Mouse (Mus musculus) embryonic facial prominence, embryonic 13.5 days (tissue): ENCODE measurements around the gene Dnase2a. TPM values are rescaled to one million over a fixed set of nuclear protein-coding genes. Genes with fewer than 3 reads are reported as not detected.

Experiments used
- ATAC-seq: fragments of 200-750 bp; cut with Nextera tagmentation; 2 replicates; pipeline ENCODE4 v1.8.0; 2017; ENCODE audit warnings: low read depth; ENCODE audit not compliant: insufficient number of reproducible peaks, insufficient read depth, low FRiP score, low TSS enrichment
- H3K27ac ChIP-seq: fragments of 300-500 bp; sonication (generic); 2 replicates; pipeline ENCODE4 v1.5.1; 2015; ENCODE audit warnings: moderate library complexity, mild to moderate bottlenecking, inconsistent platforms
- H3K27me3 ChIP-seq: fragments of 300-500 bp; sonication (generic); 2 replicates; pipeline ENCODE4 v1.6.1; 2015; ENCODE audit warnings: mild to moderate bottlenecking, inconsistent platforms
- H3K36me3 ChIP-seq: fragments of 300-500 bp; sonication (generic); 2 replicates; pipeline ENCODE4 v1.6.1; 2015; ENCODE audit warnings: mild to moderate bottlenecking, inconsistent platforms
- H3K4me1 ChIP-seq: fragments of 300-500 bp; sonication (generic); 2 replicates; pipeline ENCODE4 v1.6.1; 2015; ENCODE audit warnings: inconsistent platforms
- H3K4me2 ChIP-seq: fragments of 300-500 bp; sonication (generic); 2 replicates; pipeline ENCODE4 v1.6.1; 2015; ENCODE audit warnings: moderate library complexity, mild to moderate bottlenecking, inconsistent platforms
- H3K4me3 ChIP-seq: fragments of 300-500 bp; sonication (generic); 2 replicates; pipeline ENCODE4 v1.5.1; 2015; ENCODE audit warnings: mild to moderate bottlenecking, inconsistent platforms
- H3K9ac ChIP-seq: fragments of 300-500 bp; sonication (generic); 2 replicates; pipeline ENCODE4 v1.6.1; 2015; ENCODE audit warnings: mild to moderate bottlenecking, inconsistent platforms
- H3K9me3 ChIP-seq: fragments of 300-500 bp; sonication (generic); 2 replicates; pipeline ENCODE4 v1.6.1; 2016; ENCODE audit warnings: inconsistent platforms
- whole genome bisulfite sequencing: fragments of 180-500 bp; shearing (Covaris S2); methylation state at CpG from one replicate; pipeline ENCODE4 v1.1.7; 2015; ENCODE audit warnings: mixed read lengths; 5-methylcytosine and 5-hydroxymethylcytosine counted together
- polyA plus RNA-seq: library from polyadenylated mRNA; unstranded; fragments of >200 nt; fragmentation: Nextera tagmentation; extraction: Ambion mirVana; gene quantifications from 2 replicates; pipeline ENCODE4 v1.2.1, GENCODE M21; 2015

Dnase2a gene
- polyA plus RNA-seq, 1 experiment from 2014 or later: 15.9 TPM

- Histone ChIP-seq H3K4me3 (peak overlapping the region; percentile 57), H3K9ac (peak overlapping the region; percentile 74), H3K27me3 (peaks cover 48% of the 10 kb centered on the region), H3K4me1 (peaks cover 29% of the 10 kb centered on the region), H3K9me3 (no peaks in the 10 kb centered on the region), H3K4me2 (peak overlapping the region; percentile 82), H3K27ac (no peak overlapping the region), H3K36me3 (peaks cover 4% of the 10 kb centered on the region; the same call in 1 of the 2 replicates)
- 49% methylated on average over 20 of the region's 20 CpGs for WGBS
- no peak for ATAC-seq
Observed at GRCm38 (mm10) chr8:84909162-84909767, 905 bp downstream of the Dnase2a start.

GRCm38 (mm10) chr8:84909949-84910348 is 1.6 kb downstream of the Dnase2a start:
- ATAC-seq: no peak
- H3K4me2 ChIP-seq: peak overlapping the region; percentile 82
- H3K27ac ChIP-seq: no peak overlapping the region
- H3K9me3 ChIP-seq: no peaks in the 10 kb centered on the region
- no peak overlapping the region; the same call in 1 of the 2 replicates for H3K4me3 ChIP-seq
- H3K36me3 ChIP-seq: peaks cover 4% of the 10 kb centered on the region; the same call in 1 of the 2 replicates
- 42% methylated on average over 5 of the region's 5 CpGs for WGBS
- H3K4me1 ChIP-seq: peaks cover 29% of the 10 kb centered on the region
- peaks cover 52% of the 10 kb centered on the region for H3K27me3 ChIP-seq
- no peak overlapping the region for H3K9ac ChIP-seq

- Histone ChIP-seq H3K9ac (no peak overlapping the region), H3K4me3 (no peak overlapping the region), H3K9me3 (no peaks in the 10 kb centered on the region), H3K4me1 (peaks cover 29% of the 10 kb centered on the region), H3K27me3 (peaks cover 56% of the 10 kb centered on the region), H3K4me2 (no peak overlapping the region), H3K36me3 (peaks cover 4% of the 10 kb centered on the region; the same call in 1 of the 2 replicates), H3K27ac (no peak overlapping the region)
- no peak for ATAC-seq
- WGBS: 83% methylated on average over 6 of the region's 6 CpGs
Observed at GRCm38 (mm10) chr8:84910551-84910950, 2.2 kb downstream of the Dnase2a start.

GRCm38 (mm10) chr8:84911854-84912253 is 3.5 kb downstream of the Dnase2a start:
- Histone ChIP-seq H3K27ac (no peak overlapping the region), H3K4me3 (no peak overlapping the region), H3K36me3 (peaks cover 4% of the 10 kb centered on the region; the same call in 1 of the 2 replicates), H3K27me3 (peaks cover 68% of the 10 kb centered on the region), H3K4me1 (peaks cover 29% of the 10 kb centered on the region), H3K4me2 (peak overlapping the region; percentile 74; the same call in 1 of the 2 replicates), H3K9me3 (no peaks in the 10 kb centered on the region), H3K9ac (no peak overlapping the region)
- ATAC-seq: no peak
- WGBS: 86% methylated on average over 9 of the region's 9 CpGs

GRCm38 (mm10) chr8:84912391-84912790 is 4.0 kb downstream of the Dnase2a start:
- peaks cover 4% of the 10 kb centered on the region; the same call in 1 of the 2 replicates for H3K36me3 ChIP-seq
- H3K4me3 ChIP-seq: peak overlapping the region; percentile 47
- ATAC-seq: no peak
- H3K9me3 ChIP-seq: no peaks in the 10 kb centered on the region
- peak overlapping the region; percentile 74 for H3K4me2 ChIP-seq
- WGBS: 19% methylated on average over 27 of the region's 27 CpGs
- peaks cover 29% of the 10 kb centered on the region for H3K4me1 ChIP-seq
- peaks cover 72% of the 10 kb centered on the region for H3K27me3 ChIP-seq
- peak overlapping the region; percentile 64 for H3K9ac ChIP-seq
- H3K27ac ChIP-seq: no peak overlapping the region

GRCm38 (mm10) chr8:84912895-84913501 is 4.6 kb downstream of the Dnase2a start:
- ATAC-seq: no peak

GRCm38 (mm10) chr8:84913502-84913900 is 5.1 kb downstream of the Dnase2a start:
- 17% methylated on average over 9 of the region's 9 CpGs for WGBS
- Histone ChIP-seq H3K9ac (peak overlapping the region; percentile 64), H3K27me3 (peaks cover 83% of the 10 kb centered on the region)

More at GRCm38 (mm10) chr8:84912895-84913501, 4.6 kb downstream of the Dnase2a start:
- Histone ChIP-seq H3K4me3 (peak overlapping the region; percentile 47), H3K27ac (no peak overlapping the region), H3K27me3 (peaks cover 78% of the 10 kb centered on the region), H3K9ac (peak overlapping the region; percentile 64), H3K9me3 (no peaks in the 10 kb centered on the region), H3K4me1 (peaks cover 29% of the 10 kb centered on the region), H3K4me2 (peak overlapping the region; percentile 74), H3K36me3 (peaks cover 4% of the 10 kb centered on the region; the same call in 1 of the 2 replicates)
- 2% methylated on average over 55 of the region's 55 CpGs for WGBS

GRCm38 (mm10) chr8:84913960-84914359 is 5.6 kb downstream of the Dnase2a start:
- H3K4me2 ChIP-seq: peak overlapping the region; percentile 74
- ATAC-seq: no peak
- peaks cover 88% of the 10 kb centered on the region for H3K27me3 ChIP-seq
- H3K9ac ChIP-seq: no peak overlapping the region
- WGBS: 39% methylated on average over 4 of the region's 4 CpGs
- no peak overlapping the region for H3K4me3 ChIP-seq
- no peaks in the 10 kb centered on the region for H3K9me3 ChIP-seq
- H3K36me3 ChIP-seq: peaks cover 4% of the 10 kb centered on the region; the same call in 1 of the 2 replicates
- H3K4me1 ChIP-seq: peaks cover 26% of the 10 kb centered on the region
- H3K27ac ChIP-seq: no peak overlapping the region

More at GRCm38 (mm10) chr8:84913502-84913900, 5.1 kb downstream of the Dnase2a start:
- Histone ChIP-seq H3K4me2 (peak overlapping the region; percentile 74), H3K4me1 (peaks cover 29% of the 10 kb centered on the region), H3K36me3 (peaks cover 4% of the 10 kb centered on the region; the same call in 1 of the 2 replicates), H3K27ac (no peak overlapping the region), H3K9me3 (no peaks in the 10 kb centered on the region), H3K4me3 (peak overlapping the region; percentile 47)
- no peak for ATAC-seq

- no peak for ATAC-seq
- Histone ChIP-seq H3K36me3 (peaks cover 4% of the 10 kb centered on the region; the same call in 1 of the 2 replicates), H3K27ac (no peak overlapping the region), H3K9ac (no peak overlapping the region), H3K27me3 (peaks cover 85% of the 10 kb centered on the region), H3K4me2 (no peak overlapping the region), H3K4me1 (peaks cover 13% of the 10 kb centered on the region), H3K9me3 (no peaks in the 10 kb centered on the region), H3K4me3 (no peak overlapping the region)
- 86% methylated on average over 8 of the region's 8 CpGs for WGBS
Observed at GRCm38 (mm10) chr8:84915269-84915668, 6.9 kb downstream of the Dnase2a start.

- Histone ChIP-seq H3K4me2 (no peak overlapping the region), H3K9ac (no peak overlapping the region), H3K4me3 (no peak overlapping the region), H3K27ac (no peak overlapping the region), H3K36me3 (no peaks in the 10 kb centered on the region), H3K27me3 (peaks cover 59% of the 10 kb centered on the region), H3K9me3 (no peaks in the 10 kb centered on the region), H3K4me1 (peaks cover 6% of the 10 kb centered on the region)
- ATAC-seq: no peak
- 37% methylated on average over 20 of the region's 20 CpGs for WGBS
Observed at GRCm38 (mm10) chr8:84917781-84918180, 9.4 kb downstream of the Dnase2a start.

GRCm38 (mm10) chr8:84918646-84919045 is 10.3 kb downstream of the Dnase2a start:
- H3K4me3 ChIP-seq: no peak overlapping the region
- peaks cover 51% of the 10 kb centered on the region for H3K27me3 ChIP-seq
- no peak overlapping the region for H3K9ac ChIP-seq
- no peak overlapping the region for H3K4me2 ChIP-seq
- no peaks in the 10 kb centered on the region for H3K9me3 ChIP-seq
- no peak overlapping the region for H3K27ac ChIP-seq
- H3K36me3 ChIP-seq: no peaks in the 10 kb centered on the region
- no peaks in the 10 kb centered on the region for H3K4me1 ChIP-seq
- ATAC-seq: no peak
- WGBS: 93% methylated on average over 15 of the region's 15 CpGs

- H3K9ac ChIP-seq: no peak overlapping the region
- 71% methylated on average over 2 of the region's 2 CpGs for WGBS
- no peaks in the 10 kb centered on the region for H3K4me1 ChIP-seq
- no peak for ATAC-seq
- H3K27me3 ChIP-seq: peaks cover 34% of the 10 kb centered on the region
- no peaks in the 10 kb centered on the region for H3K36me3 ChIP-seq
- no peaks in the 10 kb centered on the region for H3K9me3 ChIP-seq
- H3K4me2 ChIP-seq: no peak overlapping the region
- no peak overlapping the region for H3K27ac ChIP-seq
- H3K4me3 ChIP-seq: no peak overlapping the region
Observed at GRCm38 (mm10) chr8:84921596-84921995, 13.2 kb downstream of the Dnase2a start.
